Mouse (Mus musculus) limb, embryonic 12.5 days (tissue): ENCODE data around the gene Ctsh. TPM values are rescaled to one million over a fixed set of nuclear protein-coding genes. Genes with fewer than 3 reads are reported as not detected.

Source experiments
- ATAC-seq: fragments of 200-750 bp; cut with Nextera tagmentation; 2 replicates; pipeline ENCODE4 v1.8.0; 2017; ENCODE audit warnings: low read depth, moderate TSS enrichment; ENCODE audit not compliant: insufficient number of reproducible peaks, insufficient read depth, low FRiP score, low TSS enrichment
- H3K27ac ChIP-seq: fragments of 300-500 bp; sonication (generic); 2 replicates; pipeline ENCODE4 v1.5.1; 2016; ENCODE audit warnings: mild to moderate bottlenecking, moderate library complexity
- H3K27me3 ChIP-seq: fragments of 300-500 bp; sonication (generic); 2 replicates; pipeline ENCODE4 v1.6.1; 2016; ENCODE audit warnings: mild to moderate bottlenecking, moderate library complexity
- H3K36me3 ChIP-seq: fragments of 300-500 bp; sonication (generic); 2 replicates; pipeline ENCODE4 v1.6.1; 2016; ENCODE audit warnings: mild to moderate bottlenecking, moderate library complexity
- H3K4me1 ChIP-seq: fragments of 300-500 bp; sonication (generic); replicated peaks from 2 replicates; pipeline ENCODE4 v1.6.1; 2016
- H3K4me2 ChIP-seq: fragments of 300-500 bp; sonication (generic); 2 replicates; pipeline ENCODE4 v1.6.1; 2016; ENCODE audit warnings: mild to moderate bottlenecking, moderate library complexity
- H3K4me3 ChIP-seq: fragments of 300-500 bp; sonication (generic); replicated peaks from 2 replicates; pipeline ENCODE4 v1.5.1; 2016; ENCODE audit warnings: mild to moderate bottlenecking
- H3K9ac ChIP-seq: fragments of 300-500 bp; sonication (generic); replicated peaks from 2 replicates; pipeline ENCODE4 v1.6.1; 2016; ENCODE audit warnings: mild to moderate bottlenecking, moderate library complexity
- H3K9me3 ChIP-seq: fragments of 300-500 bp; sonication (generic); 2 replicates; pipeline ENCODE4 v1.6.1; 2016; ENCODE audit warnings: mild to moderate bottlenecking, moderate library complexity
- WGBS: fragments of 180-500 bp; shearing (Covaris S2); methylation state at CpG from one replicate; pipeline ENCODE4 v1.1.7; 2016; 5-methylcytosine and 5-hydroxymethylcytosine counted together
- polyA plus RNA-seq: library from polyadenylated mRNA; unstranded; fragments of >200 nt; fragmentation: Nextera tagmentation; extraction: Ambion mirVana; gene quantifications from 2 replicates; pipeline ENCODE4 v1.2.1, GENCODE M21; 2016

Gene Ctsh
- polyA plus RNA-seq, 1 experiment from 2014 or later: 15.9 TPM

DNA sequence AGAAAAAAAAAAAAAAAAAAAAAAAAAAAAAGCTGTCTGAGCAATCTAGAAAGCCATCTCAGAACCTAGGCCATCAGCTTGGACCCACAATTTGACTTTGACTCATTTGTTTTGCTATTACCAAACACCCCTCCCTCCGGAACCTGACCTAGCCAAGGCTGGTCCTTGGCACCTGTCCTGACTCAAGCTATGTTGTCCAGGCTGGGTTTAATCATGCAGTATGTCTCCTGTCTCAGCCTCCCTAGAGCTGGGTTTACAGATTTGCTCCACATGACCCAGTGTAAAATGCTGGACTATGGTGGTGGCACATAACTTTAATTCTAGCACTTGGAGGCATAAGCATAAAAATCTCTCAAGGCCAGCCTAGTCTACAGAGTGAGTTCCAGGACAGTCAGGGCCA lies 29.0 kb downstream of the Ctsh start:
- no peak overlapping the region for H3K4me2 ChIP-seq
- no peak overlapping the region for H3K9ac ChIP-seq
- 97% methylated on average over 1 of the region's 1 CpGs for WGBS
- no peak overlapping the region for H3K27ac ChIP-seq
- H3K27me3 ChIP-seq: no peaks in the 10 kb centered on the region
- no peak for ATAC-seq
- H3K9me3 ChIP-seq: peaks cover 4% of the 10 kb centered on the region; the same call in 1 of the 2 replicates
- no peaks in the 10 kb centered on the region for H3K4me1 ChIP-seq
- peaks cover 16% of the 10 kb centered on the region for H3K36me3 ChIP-seq
- H3K4me3 ChIP-seq: no peak overlapping the region

DNA sequence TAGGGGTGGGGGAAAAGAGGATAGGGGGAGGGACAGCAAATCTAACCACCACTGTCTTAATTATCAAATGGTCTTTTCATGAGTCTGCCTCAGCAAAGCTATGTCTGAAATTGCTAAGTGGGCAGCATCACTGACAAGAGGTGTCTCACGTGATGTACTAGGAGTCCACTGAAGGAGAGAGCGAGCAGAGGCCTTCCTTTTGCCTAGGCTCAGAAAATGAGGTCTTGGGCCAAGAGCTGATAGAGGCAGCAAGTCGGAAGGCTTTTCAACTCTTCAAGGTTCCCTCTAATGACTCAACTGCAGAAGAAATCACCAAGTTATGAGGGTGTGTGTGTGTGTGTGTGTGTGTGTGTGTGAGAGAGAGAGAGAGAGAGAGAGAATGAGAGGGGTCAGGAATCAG lies 30.2 kb downstream of the Ctsh start:
- Histone ChIP-seq H3K27ac (no peak overlapping the region), H3K4me1 (no peaks in the 10 kb centered on the region), H3K27me3 (no peaks in the 10 kb centered on the region), H3K9me3 (peaks cover 4% of the 10 kb centered on the region; the same call in 1 of the 2 replicates), H3K4me2 (no peak overlapping the region), H3K9ac (no peak overlapping the region), H3K4me3 (no peak overlapping the region), H3K36me3 (peaks cover 27% of the 10 kb centered on the region)
- ATAC-seq: no peak
- WGBS: 83% methylated on average over 3 of the region's 3 CpGs

DNA sequence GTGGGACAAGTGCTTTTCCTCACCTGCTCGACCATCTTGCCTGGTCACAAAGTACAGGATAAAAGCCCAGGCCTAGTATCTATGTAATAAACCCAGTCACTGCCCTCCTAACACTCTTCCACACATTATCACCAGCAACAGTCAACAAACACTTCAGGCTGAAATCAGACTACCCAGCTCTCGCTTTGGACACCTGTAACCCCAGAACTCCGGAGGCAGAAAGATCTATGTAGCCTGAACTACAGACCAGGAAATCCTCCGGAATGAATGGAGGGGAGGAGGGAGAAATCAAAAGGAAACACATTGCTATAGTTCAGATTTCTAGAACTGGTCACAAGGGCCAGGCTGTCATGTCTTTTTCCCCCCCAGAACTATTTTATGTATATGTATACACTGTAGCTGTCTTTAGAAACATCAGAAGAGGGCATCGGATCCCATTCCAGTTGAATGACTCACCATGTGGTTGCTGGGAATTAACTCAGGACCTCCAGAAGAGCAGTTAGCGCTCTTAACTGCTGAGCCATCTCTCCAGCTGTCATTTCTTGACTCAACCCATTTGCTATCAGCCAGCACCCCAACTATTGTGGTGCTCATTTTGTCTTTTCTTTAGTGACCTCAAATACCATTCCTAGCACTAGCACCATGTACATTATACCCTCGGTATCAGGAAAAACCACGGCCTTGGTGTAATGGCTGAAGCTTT lies 31.0 kb downstream of the Ctsh start:
- Histone ChIP-seq H3K27me3 (no peaks in the 10 kb centered on the region), H3K9ac (no peak overlapping the region), H3K9me3 (peaks cover 4% of the 10 kb centered on the region; the same call in 1 of the 2 replicates), H3K36me3 (peaks cover 35% of the 10 kb centered on the region), H3K27ac (no peak overlapping the region), H3K4me2 (no peak overlapping the region), H3K4me3 (no peak overlapping the region), H3K4me1 (no peaks in the 10 kb centered on the region)
- 94% methylated on average over 8 of the region's 8 CpGs for WGBS
- ATAC-seq: no peak

DNA sequence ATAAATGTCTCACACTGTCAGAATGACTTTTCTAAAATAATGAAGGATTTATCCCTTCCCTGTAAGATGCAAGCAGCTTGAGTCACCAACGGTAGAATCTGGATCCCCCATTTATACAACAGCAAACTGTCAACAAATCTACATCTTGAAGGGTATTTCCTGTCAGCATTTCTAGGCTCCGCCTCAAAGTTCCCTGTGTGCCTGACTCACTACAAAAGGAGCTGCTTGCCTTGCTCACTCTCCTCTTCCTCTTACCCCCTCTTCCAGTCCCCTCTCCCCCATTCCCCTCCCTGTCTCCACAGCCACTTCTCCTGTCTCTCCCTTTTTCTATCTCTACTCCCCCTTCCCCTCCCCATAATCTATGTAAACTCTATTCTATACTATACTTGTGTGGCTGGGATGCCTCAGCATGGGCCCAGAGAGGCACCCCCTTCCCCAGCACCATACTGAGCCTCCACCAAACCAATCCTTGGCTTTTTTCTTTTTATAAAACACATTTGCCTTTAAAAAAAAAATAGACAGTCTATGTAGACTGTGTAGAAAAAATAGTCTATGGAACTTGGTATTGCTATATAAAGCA lies 34.0 kb downstream of the Ctsh start:
- Histone ChIP-seq H3K36me3 (peaks cover 59% of the 10 kb centered on the region), H3K27ac (no peak overlapping the region), H3K4me1 (no peaks in the 10 kb centered on the region), H3K9me3 (peaks cover 4% of the 10 kb centered on the region; the same call in 1 of the 2 replicates), H3K4me3 (no peak overlapping the region), H3K27me3 (no peaks in the 10 kb centered on the region), H3K4me2 (no peak overlapping the region), H3K9ac (no peak overlapping the region)
- ATAC-seq: 0 out of 2 replicates have a peak, but pooled peaks have one; percentile 33
- WGBS: 84% methylated on average over 2 of the region's 2 CpGs

DNA sequence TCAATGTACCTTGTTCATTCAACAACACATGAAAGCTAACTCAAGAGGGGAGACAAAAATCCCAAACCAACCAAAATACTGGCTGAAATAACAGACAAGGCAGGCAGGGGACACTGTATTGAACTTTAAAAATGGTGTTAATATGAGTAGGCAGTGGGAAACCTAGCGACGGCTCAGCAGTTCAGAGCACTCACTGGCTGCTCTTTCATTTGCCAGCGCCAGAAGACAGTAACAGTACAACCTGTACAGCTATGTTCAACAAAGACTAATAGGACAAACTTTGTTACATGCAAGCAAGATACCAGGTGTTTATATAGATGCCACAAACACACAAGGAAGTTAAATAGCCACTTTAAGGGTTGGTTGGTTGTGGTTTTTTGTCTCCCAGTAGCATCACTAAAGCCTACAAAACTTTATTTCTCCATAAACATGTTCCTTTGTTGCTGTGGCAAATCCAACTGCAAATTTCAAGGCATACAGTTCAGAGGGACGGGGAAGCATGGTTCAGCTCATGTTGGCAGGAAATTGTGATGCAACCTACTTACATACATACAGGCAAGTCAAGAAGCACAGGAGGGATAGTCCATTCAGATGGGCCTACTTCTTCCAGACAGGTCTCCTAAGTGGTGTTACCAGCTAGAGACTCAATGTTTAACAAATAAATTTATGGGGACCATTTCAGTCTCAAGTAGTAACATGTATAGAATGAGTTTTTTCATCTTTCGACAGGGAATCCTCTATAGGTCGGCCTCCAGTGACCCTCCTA lies 35.6 kb downstream of the Ctsh start:
- Histone ChIP-seq H3K9me3 (no peaks in the 10 kb centered on the region), H3K4me2 (no peak overlapping the region), H3K27ac (no peak overlapping the region), H3K36me3 (peaks cover 71% of the 10 kb centered on the region), H3K27me3 (no peaks in the 10 kb centered on the region), H3K4me1 (no peaks in the 10 kb centered on the region), H3K9ac (no peak overlapping the region), H3K4me3 (no peak overlapping the region)
- WGBS: 93% methylated on average over 6 of the region's 6 CpGs
- ATAC-seq: no peak

DNA sequence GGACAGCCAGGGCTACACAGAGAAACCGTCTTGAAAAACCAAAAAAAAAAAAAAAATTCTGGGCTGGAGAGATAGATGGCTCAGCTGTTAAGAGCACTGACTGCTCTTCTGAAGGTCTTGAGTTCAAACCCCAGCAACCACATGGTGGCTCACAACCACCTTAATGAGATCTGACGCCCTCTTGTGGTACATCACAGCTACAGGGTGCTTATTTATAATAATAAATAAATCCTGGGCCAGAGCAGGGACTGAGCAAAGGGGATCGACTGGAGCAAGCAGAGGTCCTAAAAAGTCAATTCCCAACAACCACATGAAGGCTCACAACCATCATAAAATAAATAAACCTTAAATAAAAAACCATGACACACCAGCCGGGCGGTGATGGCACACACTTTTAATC lies 45.0 kb downstream of the Ctsh start:
- Histone ChIP-seq H3K4me3 (no peak overlapping the region), H3K36me3 (peaks cover 93% of the 10 kb centered on the region)

DNA sequence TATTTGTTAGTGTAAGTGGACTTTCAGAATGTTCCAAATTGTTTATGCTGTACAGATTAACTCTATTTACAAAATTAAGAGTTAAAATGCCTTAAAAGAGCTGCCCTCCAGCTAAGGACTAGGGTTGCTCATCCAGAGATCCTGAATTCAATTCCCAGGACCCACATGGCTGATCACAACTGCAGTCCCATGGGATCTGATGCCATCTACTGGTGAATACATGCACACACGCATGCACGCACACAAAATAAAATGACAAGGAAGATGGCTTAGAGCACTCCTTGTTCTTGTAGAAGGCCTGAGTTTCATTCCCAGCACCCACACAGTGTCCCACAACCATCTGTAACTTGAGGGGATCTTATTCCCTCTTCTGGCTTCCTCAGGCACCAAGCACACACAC lies 46.8 kb downstream of the Ctsh start:
- peaks cover 92% of the 10 kb centered on the region for H3K36me3 ChIP-seq
- H3K4me3 ChIP-seq: no peak overlapping the region
- no peak overlapping the region for H3K27ac ChIP-seq
- no peak overlapping the region for H3K4me2 ChIP-seq
- WGBS: 78% methylated on average over 2 of the region's 2 CpGs
- H3K27me3 ChIP-seq: no peaks in the 10 kb centered on the region
- no peak for ATAC-seq
- no peaks in the 10 kb centered on the region for H3K4me1 ChIP-seq
- H3K9me3 ChIP-seq: no peaks in the 10 kb centered on the region
- H3K9ac ChIP-seq: no peak overlapping the region

More for the DNA sequence above, 45.0 kb downstream of the Ctsh start:
- WGBS: 90% methylated on average over 5 of the region's 5 CpGs
- no peaks in the 10 kb centered on the region for H3K27me3 ChIP-seq
- no peaks in the 10 kb centered on the region for H3K9me3 ChIP-seq
- H3K27ac ChIP-seq: no peak overlapping the region
- no peak overlapping the region for H3K4me2 ChIP-seq
- H3K9ac ChIP-seq: no peak overlapping the region
- ATAC-seq: no peak
- no peaks in the 10 kb centered on the region for H3K4me1 ChIP-seq

DNA sequence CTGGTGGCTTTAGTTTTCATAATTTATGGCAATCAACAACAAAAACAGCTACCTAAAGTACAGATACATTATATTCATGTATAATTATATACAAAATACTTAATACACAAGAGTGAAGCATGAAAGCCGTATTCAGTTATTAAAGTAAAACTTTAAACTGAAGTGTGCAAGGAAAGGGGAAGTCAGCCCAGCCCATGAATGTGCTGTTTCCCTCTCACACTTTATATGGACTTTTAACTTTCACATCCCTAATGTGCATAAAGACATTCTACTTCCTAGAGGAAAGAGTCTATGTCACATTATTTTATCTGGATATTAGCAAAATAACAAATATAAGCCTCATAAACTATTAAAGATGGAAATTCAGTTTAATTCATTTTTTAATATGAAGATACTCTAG lies 51.5 kb downstream of the Ctsh start:
- H3K27me3 ChIP-seq: no peaks in the 10 kb centered on the region
- WGBS: 91% methylated on average over 1 of the region's 1 CpGs
- H3K27ac ChIP-seq: no peak overlapping the region
- H3K4me3 ChIP-seq: no peak overlapping the region
- H3K4me1 ChIP-seq: no peaks in the 10 kb centered on the region
- no peak overlapping the region for H3K4me2 ChIP-seq
- no peak for ATAC-seq
- no peak overlapping the region for H3K9ac ChIP-seq
- peaks cover 79% of the 10 kb centered on the region for H3K36me3 ChIP-seq
- no peaks in the 10 kb centered on the region for H3K9me3 ChIP-seq

DNA sequence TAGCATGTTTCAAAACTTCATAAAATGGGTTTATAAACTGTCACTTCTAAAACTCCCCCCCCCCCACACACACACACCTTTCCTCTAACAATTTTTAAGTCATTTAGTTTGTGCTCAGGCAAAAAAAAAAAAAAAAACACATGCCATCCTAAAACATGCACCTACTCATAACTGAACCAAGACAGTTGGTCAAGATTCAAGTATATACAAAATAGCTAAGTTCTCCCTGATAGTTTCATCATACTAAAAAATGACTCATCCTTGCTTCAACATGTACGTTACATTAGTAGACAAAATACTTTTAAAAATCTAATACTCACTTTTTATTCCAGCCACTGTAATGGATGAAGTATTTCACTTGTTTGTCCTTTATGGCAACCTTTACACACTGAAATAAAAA lies 53.0 kb downstream of the Ctsh start:
- Histone ChIP-seq H3K27me3 (no peaks in the 10 kb centered on the region), H3K36me3 (peaks cover 64% of the 10 kb centered on the region), H3K4me3 (no peak overlapping the region), H3K4me1 (peaks cover 6% of the 10 kb centered on the region; the same call in 1 of the 2 replicates), H3K27ac (no peak overlapping the region), H3K4me2 (no peak overlapping the region), H3K9ac (no peak overlapping the region), H3K9me3 (no peaks in the 10 kb centered on the region)
- no peak for ATAC-seq
- WGBS: 96% methylated on average over 1 of the region's 1 CpGs

DNA sequence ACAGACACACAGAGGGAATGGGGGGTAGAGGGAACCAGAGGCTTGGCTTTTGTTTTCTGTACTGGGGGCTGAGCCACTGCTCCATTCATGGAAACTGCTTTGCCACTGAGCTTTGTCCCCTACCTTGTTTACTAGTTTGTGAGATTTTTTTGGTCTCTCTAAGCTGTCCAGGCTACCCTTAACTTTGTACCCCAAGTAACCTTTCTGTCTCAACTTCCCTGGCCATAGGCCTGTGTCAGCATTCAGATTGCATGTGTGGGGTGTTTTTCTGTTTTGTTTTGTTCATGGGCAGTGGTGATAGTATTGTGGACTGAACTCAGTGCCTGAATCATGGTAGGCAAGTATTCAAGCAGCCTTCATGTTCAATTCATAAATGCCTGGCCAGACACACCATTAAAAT lies 54.3 kb downstream of the Ctsh start:
- no peak for ATAC-seq
- no peaks in the 10 kb centered on the region for H3K9me3 ChIP-seq
- no peaks in the 10 kb centered on the region for H3K27me3 ChIP-seq
- H3K4me3 ChIP-seq: no peak overlapping the region
- H3K4me1 ChIP-seq: peaks cover 17% of the 10 kb centered on the region
- peaks cover 52% of the 10 kb centered on the region for H3K36me3 ChIP-seq
- no peak overlapping the region for H3K27ac ChIP-seq
- H3K4me2 ChIP-seq: no peak overlapping the region
- H3K9ac ChIP-seq: no peak overlapping the region

DNA sequence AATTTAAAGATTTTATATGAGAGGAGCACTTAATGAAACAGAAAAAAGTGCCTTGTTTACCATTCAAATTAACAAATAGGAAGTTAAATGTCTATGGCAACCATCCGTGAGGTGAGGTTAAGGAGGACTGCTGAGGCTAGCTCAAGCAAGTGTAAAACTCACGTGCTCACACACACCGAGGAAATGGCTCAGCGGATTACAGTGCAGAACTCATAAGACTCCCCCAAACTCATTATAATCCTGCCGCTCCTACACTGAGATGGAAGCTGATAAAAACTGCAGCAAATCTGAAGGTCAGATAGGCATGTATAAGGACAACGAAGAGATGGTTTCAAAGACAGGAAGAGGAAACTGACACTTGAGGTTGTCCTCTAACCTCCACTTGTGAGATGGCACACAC lies 55.4 kb downstream of the Ctsh start:
- Histone ChIP-seq H3K27ac (no peak overlapping the region), H3K27me3 (no peaks in the 10 kb centered on the region), H3K36me3 (peaks cover 42% of the 10 kb centered on the region), H3K4me3 (no peak overlapping the region), H3K4me2 (no peak overlapping the region), H3K4me1 (peaks cover 17% of the 10 kb centered on the region), H3K9ac (no peak overlapping the region), H3K9me3 (no peaks in the 10 kb centered on the region)
- 90% methylated on average over 6 of the region's 6 CpGs for WGBS
- no peak for ATAC-seq
